Mouse (Mus musculus) forelimb bud, embryonic 11.5 days (tissue): ENCODE data around the gene Mpc2.

Source experiments
- DNase-seq: peaks from one replicate; pipeline ENCODE4 v3.0.0-alpha.2; 2012; ENCODE audit warnings: low read depth, low spot score

The Mpc2 gene

GRCm38 (mm10) chr1:165503307-165504024, 43.0 kb downstream of the Mpc2 start:
- DNase-seq: peak; percentile 21

GRCm38 (mm10) chr1:165506303-165506702, 45.9 kb downstream of the Mpc2 start:
- no peak for DNase-seq

- DNase-seq: no peak
These were observed 49.7 kb downstream of the Mpc2 start for GRCm38 (mm10) chr1:165510161-165510560.

GRCm38 (mm10) chr1:165520716-165521115, 60.3 kb downstream of the Mpc2 start:
- DNase-seq: no peak
